Mouse (Mus musculus) CD4-positive, CD25-positive, alpha-beta regulatory T cell, adult 4 months (primary cell): ENCODE results near the gene Csnk1g2. TPM values are rescaled to one million over a fixed set of nuclear protein-coding genes. Genes with fewer than 3 reads are reported as not detected.

Experiments
- ATAC-seq: one replicate; pipeline ENCODE4 v1.8.0; 2017
- polyA plus RNA-seq, 2 experiments: library from polyadenylated mRNA; unstranded; fragments of 100-300 nt; shearing (Covaris generic); gene quantifications; one replicate each; pipeline ENCODE4 v1.2.1; 2017

The Csnk1g2 gene
- polyA plus RNA-seq, 2 experiments from 2014 or later: 6.9 to 12.8 TPM

- ATAC-seq: no peak
Measured at GRCm38 (mm10) chr10:80665459-80665858, 42.8 kb downstream of the Csnk1g2 start.

- no peak for ATAC-seq
Measured at GRCm38 (mm10) chr10:80665981-80666733, 43.5 kb downstream of the Csnk1g2 start.

GRCm38 (mm10) chr10:80666837-80667412 is 44.3 kb downstream of the Csnk1g2 start:
- ATAC-seq: no peak

GRCm38 (mm10) chr10:80668614-80669013 is 46.0 kb downstream of the Csnk1g2 start:
- ATAC-seq: no peak

GRCm38 (mm10) chr10:80669018-80669417 is 46.4 kb downstream of the Csnk1g2 start:
- no peak for ATAC-seq

DNA sequence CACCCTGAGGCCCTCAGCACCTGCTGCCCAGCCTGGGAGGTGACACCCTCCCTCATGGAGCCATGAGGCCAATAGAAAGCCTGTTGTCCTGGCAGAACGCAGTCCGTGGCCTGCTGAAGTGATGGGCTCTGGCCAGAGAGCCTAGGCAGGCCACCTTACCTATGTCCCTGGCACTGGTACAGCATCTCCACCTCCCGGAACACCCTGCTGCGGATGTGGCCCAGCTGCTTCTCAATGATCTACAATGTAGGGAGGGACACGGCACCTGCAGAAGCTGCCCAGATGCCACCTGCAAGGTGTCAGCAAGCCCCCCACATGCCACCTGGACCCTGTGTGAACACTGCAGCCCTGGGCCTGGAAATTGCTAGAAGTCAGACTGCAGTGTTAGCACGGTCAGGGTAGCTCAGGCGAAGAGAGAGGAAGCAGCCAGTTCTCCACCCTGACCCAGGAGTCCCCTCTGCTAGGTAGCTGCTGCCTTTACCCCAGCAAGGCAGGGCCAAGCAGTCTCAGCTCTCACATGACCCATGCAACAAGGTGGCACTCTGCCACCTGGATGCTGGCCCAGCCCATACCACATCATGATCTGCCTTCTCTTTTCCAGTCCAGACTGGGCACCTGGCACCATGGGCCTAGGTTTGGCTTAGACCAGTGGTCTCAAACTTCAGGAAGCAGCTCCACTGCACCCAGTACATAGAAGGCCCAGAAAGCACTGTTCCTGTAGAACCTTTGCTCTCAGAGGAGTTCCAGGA is 47.3 kb downstream of the Csnk1g2 start:
- no peak for ATAC-seq

- ATAC-seq: no peak
Measured at GRCm38 (mm10) chr10:80670531-80670930, 47.9 kb downstream of the Csnk1g2 start.

DNA sequence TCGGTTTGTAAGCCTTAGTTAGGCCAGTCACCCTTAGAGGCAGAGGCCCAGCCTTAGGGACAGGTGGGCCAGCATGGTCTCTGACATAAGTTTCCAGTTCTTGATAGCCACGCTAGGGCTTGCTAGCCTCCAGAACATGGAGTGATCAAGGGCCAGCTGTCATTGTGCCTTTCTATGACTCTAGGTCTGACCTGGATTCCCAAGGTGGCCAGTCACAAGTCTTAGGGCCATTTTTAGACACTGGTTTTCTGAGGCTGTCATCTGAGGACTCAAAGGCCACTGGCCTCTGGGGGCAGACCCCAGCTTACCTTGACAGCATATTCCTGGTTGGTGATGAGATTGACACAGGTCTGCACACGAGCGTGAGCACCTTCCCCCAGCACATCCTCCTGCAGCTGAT is 48.6 kb downstream of the Csnk1g2 start:
- ATAC-seq: no peak

DNA sequence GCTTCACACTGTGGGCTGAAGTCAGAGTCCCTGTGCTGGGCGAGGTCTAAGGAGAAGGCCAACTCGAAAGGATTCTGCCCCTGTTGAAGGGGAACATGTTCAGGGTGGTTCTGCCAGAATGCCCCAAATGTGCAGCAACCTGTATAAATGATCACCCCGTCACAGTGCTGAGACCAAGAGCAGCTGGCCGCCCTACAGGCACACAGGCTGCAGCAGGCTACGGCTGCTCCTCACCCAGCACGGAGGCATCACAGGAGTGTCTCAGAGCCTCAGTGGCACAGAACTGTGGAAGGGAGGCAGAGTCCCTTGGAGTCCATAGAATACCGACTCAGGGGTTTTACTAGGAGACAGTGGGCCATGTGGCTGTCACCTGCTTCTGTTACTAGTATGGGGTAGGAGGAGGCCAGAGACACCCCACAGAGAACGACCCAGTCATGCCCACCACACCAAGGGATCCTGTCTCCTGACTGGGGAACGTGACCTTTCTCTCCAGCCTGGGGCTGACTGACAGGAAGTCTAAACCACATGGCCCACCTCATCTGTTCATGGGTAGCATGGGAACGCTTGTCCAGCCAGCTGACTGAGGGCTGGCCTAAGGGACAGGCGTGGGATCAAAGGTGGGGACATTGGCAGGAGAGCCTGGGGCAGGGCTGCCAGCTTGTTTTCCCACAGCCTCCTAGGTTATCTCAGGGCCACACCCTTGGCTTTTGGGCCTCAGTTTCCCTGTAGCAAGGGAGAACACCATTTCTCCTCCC is 49.5 kb downstream of the Csnk1g2 start:
- no peak for ATAC-seq

DNA sequence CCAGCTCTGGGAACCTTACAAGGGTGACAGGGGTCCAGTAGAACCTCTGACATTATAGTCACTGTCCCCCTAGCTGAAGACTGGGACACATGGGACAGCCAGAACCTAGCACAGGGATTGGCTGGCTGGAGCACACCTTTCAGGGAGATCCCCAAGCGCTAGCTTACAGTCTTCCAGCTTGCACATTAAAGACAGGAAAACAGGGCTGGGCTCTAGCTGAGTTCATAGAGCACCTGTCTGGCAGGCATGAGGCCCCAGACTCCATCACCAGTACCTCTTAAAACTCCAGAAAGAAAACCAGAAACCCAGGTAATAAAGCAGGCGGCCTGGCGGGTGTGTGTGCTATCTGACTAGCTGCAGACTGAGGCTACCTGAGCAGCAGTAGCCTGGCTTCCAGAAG is 51.1 kb downstream of the Csnk1g2 start:
- no peak for ATAC-seq

- no peak for ATAC-seq
Measured at GRCm38 (mm10) chr10:80674161-80674711, 51.6 kb downstream of the Csnk1g2 start.

DNA sequence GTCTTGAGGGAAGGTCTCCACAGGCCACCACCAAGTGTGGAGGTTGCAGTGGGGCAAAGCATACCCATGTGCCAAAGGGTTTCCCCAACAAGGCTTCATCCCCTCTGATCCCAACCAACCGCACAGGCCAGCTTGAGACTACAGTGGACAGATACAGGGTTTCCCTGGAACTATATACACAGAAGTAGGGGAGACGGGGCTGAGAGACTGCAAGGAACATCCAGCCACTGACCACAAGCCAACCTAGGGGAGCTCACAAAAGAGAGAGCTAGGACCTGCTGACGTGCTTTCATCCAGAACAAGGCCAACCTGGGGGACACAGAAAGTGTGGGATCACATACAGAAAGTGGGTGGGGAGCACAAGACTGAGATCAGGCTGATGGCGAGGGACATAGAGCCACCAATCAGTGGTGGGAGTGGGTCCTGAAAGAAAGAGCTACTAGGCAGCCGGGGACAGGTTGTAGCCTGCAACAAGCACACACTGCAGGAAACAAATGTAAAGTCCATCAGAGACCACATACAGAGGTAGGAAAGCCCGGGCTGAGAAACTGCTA is 52.3 kb downstream of the Csnk1g2 start:
- ATAC-seq: no peak

- no peak for ATAC-seq
Measured at GRCm38 (mm10) chr10:80675405-80676197, 53.0 kb downstream of the Csnk1g2 start.

DNA sequence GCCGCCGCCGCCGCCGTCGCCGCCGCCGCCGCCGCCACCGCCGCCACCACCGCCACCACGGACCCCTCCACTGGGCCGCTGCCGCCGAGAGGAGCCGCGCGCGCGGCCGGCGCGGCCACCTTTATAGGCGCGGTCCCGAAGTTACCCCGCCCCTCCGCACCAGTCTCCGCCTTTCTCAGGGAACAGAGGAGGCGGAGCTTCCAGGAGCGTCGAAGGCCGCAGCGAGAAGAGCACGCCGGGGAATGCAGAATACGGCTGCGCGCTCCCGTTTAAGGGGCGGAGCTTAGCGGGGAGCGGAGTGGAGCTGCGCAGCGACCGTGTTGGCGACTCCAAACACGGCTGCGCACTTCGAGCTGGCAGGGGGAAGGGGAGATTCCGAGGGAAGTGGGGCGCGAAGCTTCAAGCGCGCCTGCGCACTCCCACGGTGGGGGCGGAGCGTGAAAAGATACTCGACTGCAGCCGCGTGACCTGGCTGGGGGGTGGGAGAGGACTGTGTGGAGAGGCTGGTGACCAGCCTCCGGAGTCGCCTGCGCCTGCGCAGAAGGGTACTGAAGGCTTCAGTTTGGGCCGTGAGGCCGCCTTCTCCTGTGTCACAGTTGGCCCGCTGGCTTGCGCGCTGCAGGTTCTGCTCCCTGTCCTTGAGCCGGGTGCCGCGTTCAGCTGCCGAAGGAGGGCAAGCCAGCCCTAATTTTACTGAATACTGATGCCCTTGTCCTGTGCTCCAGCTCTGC is 53.7 kb downstream of the Csnk1g2 start:
- peak; percentile 71 for ATAC-seq

- ATAC-seq: peak; percentile 28
Measured at GRCm38 (mm10) chr10:80677128-80677875, 54.7 kb downstream of the Csnk1g2 start.

DNA sequence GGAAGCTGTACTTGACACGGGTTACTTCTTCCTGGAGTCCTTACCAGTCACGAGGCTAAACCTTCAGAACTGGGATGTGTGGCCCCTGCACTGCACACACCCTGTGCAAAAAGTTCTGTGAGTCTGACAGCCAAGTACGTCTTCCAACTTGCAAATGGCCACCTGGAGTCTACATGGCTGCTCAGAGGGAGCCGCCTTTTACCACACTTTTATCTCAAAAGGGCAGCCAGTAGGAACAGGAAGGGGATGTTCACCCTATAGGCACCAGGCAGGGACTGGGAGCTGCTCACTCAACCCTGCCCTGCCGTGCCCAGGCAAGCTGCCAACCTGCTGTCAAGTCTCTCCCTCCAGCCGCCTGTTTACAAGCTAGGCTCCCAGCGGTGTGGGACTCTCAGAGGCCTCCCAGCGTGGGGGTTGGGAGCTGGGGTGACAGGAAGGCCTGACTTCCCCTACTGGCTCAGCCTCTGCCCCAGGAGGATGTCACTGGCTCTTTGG is 55.4 kb downstream of the Csnk1g2 start, which contains the start of gene Mknk2:
Gene Mknk2, minus strand, starts transcription at position 171 of the 495 bp plus-strand sequence.
- ATAC-seq: peak; percentile 50

GRCm38 (mm10) chr10:80678601-80679377 is 56.2 kb downstream of the Csnk1g2 start:
- ATAC-seq: no peak

- no peak for ATAC-seq
Measured at GRCm38 (mm10) chr10:80679556-80680259, 57.1 kb downstream of the Csnk1g2 start.
